Mouse (Mus musculus) cerebellum, postnatal 36 days (tissue): ENCODE results near the gene Rpl29.
A peak's percentile ranks its signal among the peaks of the same experiment; 100 is the strongest.

Experiments used
- DNase-seq, 2 experiments: peaks; one replicate each; pipeline ENCODE4 v3.0.0; 2021 to 2022; ENCODE audit warnings: mixed read lengths in 2 of 2

Gene Rpl29

DNA sequence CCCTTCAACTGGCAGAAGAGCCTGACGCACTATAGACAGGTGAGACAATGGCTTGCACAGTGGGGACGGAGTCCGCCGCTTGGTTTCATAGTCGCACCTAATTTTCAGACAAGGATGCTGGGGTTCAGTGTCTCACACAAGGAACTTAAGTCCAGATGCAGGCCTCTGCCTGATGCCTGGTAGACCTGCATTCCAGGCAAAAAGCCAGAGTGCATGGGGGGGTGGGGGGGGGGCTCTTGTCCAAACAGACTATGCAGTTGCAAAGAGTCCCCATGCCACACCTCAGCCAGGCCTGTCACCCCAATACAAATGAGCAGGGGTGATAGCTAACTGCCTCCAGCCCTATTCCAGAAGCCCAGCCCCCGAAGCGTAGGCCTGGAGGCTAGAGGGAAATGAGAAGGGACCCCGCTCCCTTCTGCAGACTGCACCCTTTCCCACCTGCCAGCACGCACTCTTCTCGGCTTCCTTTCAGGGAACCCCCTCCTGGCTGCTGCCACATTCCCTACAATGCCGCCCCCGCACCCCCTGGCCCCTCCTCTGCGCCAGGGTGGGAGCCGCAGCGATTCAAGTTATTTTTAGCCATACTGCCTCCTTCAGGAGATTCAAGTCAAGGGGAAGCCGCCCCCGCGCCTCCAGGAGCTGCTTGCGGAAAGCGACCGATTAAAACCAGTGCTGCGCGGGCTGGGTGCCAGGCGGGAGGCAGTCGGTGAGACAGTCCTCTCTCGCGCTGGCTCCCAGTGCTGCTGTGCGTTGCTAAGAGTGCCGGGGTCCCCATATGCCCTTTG lies 11.2 kb upstream of the Rpl29 start:
- DNase-seq: peak; percentile 78 to 85

DNA sequence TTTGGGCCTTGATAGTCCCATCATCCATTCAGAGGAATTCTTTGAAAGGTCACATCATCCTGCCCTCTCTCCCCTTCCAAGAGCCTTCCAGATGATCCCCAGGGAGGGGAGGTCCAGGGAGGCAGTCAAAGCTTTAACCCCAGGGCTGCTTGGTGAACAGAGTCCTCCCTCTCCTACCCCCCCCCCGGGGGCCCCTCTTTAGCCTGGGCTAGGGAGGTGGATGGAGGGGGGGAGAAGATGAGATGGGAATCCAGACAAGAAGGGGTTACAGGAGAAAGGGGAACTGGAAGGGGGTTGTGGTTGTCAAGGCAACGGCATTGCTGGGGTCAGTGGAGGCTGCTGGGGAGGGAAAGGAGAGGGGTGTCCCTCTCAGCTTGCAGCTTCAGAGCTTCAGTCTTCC lies 8.6 kb upstream of the Rpl29 start:
- DNase-seq: no peak

DNA sequence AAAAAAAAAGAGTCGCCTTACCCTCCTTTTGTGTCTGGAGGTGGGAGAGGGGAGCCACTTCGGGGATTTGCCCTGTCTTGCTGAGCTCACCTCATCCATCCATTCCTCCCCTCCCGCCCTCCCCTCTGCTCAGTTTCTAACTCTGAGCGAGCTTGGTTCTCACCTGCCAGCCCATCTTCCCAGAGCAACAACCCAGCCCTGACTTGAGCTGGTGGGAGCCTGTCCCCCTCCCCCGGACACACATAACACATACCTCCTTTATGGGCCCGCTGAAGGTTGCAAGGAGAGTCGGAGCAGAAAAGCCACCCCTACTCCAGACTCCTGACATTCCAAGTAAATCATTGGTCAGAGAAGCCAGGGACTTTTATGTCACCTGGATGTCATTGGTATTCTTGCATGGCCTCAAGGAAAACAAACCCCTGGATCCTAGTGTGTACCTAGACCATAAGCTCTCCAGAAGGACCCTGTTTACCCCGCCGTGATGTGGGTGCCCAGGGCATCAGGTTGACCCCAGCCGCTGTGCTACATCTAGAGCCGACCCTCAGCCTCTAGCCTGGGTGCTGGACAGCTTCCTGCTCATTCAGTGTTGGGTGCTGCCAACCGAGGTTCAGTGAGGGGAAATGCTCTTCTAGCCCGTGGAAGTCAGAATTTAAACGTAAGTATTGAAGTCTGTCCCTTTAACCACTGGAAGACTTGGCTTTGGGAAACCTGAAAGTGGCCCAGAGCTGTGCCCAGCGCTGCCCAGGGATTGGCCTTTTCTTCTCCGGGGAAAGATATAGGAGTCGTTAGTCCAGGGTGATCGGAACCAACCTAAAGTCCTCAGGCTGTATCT lies 8.0 kb upstream of the Rpl29 start:
- DNase-seq: no peak

- DNase-seq: peak; percentile 81 to 89
These were observed 7.4 kb upstream of the Rpl29 start for GRCm38 (mm10) chr9:106421865-106422160.

GRCm38 (mm10) chr9:106428719-106429220 lies 484 bp upstream of the Rpl29 start:
- no peak for DNase-seq

- no peak for DNase-seq
These were observed 686 bp downstream of the Rpl29 start for GRCm38 (mm10) chr9:106430015-106430264.

GRCm38 (mm10) chr9:106433389-106433788 lies 4.1 kb downstream of the Rpl29 start:
- no peak for DNase-seq

DNA sequence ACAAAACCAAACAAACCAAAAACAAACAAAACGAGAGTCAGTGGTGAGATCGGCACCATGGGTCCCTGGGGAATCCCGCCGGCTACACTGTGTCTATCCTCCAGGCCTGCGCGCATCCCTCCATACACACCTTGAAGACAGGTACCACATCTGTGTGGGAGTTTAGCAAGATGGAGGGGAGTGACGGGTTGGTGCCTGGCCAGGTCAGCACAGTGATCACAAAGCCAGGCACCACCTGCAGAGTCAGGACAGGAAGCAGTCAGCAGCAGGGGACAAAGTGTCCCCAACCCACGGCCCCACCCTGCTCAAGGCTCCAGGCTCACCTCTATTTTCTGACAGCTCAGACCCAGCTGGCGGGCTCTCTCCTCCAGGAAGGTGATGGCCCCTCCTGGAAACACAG lies 7.3 kb downstream of the Rpl29 start:
- DNase-seq: no peak

- no peak for DNase-seq
These were observed 13.4 kb downstream of the Rpl29 start for GRCm38 (mm10) chr9:106442680-106443079.

DNA sequence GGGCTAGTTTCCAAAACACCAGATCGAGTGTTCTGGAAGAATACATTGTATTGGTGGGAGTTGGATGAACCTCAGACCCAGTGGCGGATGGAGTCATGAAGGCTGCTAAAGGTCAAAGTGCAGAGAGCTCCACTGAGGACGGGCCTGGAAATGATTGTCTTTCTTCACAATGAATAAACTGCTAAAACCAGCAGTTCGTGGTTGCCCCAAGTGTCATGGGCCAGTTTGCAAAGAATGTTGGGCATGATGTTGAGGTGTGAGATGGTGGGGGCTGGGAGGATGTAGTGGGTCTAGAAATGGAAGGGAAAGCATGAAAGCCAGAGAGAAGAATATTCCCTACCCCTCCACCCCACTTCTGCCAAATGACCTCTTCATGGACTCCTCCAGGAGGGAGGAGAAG lies 15.6 kb downstream of the Rpl29 start:
- no peak for DNase-seq

GRCm38 (mm10) chr9:106447348-106447747 lies 18.1 kb downstream of the Rpl29 start, which contains the start of the genes Abhd14b and Abhd14a:
Gene Abhd14b (plus strand): TSS chr9:106447459.
Gene Abhd14a (minus strand): TSS chr9:106447678.
- peak; percentile 94 to 97 for DNase-seq

DNA sequence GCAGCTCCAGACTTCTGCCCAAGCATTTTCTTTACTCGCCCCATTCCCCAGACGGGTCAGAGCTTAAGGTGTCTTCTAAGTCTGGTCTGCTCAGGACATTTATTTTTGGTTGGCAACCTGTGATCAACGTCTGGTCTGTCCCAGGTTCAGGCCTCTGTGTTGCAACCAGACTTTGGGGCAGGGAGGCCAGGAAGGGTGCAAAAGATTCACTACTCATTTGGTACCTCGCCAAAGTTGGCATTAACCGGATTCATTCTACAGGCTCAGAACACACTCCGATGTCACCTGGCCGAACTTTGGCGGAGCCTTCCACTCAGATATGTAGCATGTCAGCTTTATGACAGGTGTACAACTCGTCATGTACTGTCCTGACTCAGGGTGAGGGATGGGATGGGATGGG lies 18.7 kb downstream of the Rpl29 start:
- DNase-seq: no peak

- DNase-seq: peak; percentile 78 to 80
These were observed 19.3 kb downstream of the Rpl29 start for GRCm38 (mm10) chr9:106448498-106449031.

DNA sequence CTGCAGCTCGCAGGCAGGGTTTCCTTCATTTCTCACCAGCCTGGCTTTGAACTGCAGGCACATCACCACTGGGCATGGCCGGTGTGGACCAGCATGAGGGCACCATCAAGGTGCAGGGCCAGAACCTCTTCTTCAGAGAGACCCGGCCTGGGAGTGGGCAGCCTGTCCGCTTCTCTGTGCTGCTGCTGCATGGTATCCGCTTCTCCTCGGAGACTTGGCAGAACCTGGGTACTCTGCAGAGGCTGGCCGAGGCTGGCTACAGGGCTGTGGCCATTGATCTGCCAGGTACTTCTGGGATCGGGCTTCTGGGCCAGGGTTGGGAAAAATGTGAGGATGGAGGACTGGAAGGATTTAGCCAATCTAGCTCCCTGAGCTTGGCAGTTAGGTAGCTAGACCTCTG lies 20.7 kb downstream of the Rpl29 start:
- DNase-seq: peak; percentile 27 to 30

GRCm38 (mm10) chr9:106450661-106451060 lies 21.4 kb downstream of the Rpl29 start:
- DNase-seq: peak; percentile 72 to 73

DNA sequence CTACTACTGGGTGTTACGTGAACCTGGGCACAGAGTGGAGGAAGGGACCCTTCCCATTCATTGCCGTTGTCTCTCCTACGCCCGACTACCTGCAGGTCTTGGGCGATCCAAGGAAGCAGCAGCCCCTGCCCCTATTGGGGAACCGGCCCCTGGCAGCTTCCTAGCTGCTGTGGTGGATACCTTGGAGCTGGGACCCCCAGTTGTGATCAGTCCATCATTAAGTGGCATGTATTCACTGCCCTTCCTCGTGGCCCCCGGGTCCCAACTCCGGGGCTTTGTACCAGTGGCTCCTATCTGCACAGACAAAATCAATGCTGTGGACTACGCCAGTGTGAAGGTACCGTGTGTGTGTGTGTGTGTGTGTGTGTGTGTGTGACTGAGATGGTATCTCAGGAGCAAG lies 22.0 kb downstream of the Rpl29 start:
- DNase-seq: no peak

GRCm38 (mm10) chr9:106451899-106452298 lies 22.6 kb downstream of the Rpl29 start:
- DNase-seq: no peak

- DNase-seq: peak in 1 of 2 experiments; percentile 17
These were observed 23.1 kb downstream of the Rpl29 start for GRCm38 (mm10) chr9:106452351-106452750.

- peak; percentile 79 to 90 for DNase-seq
These were observed 23.6 kb downstream of the Rpl29 start for GRCm38 (mm10) chr9:106452821-106453220.

GRCm38 (mm10) chr9:106453271-106454070 lies 24.2 kb downstream of the Rpl29 start, which contains the start of gene Pcbp4:
Gene Pcbp4 (plus strand): TSS chr9:106453291.
- peak; percentile 63 to 68 for DNase-seq

GRCm38 (mm10) chr9:106454071-106454761 lies 25.0 kb downstream of the Rpl29 start:
- peak; percentile 39 to 51 for DNase-seq
